Mouse (Mus musculus) ZHBTc4 (cell line): ENCODE data around the gene Hmox1.

ENCODE experiments used
- DNase-seq: peaks from one replicate; pipeline ENCODE4 v3.0.0-alpha.2; 2011; ENCODE audit warnings: low read depth, low spot score

The Hmox1 gene

DNA sequence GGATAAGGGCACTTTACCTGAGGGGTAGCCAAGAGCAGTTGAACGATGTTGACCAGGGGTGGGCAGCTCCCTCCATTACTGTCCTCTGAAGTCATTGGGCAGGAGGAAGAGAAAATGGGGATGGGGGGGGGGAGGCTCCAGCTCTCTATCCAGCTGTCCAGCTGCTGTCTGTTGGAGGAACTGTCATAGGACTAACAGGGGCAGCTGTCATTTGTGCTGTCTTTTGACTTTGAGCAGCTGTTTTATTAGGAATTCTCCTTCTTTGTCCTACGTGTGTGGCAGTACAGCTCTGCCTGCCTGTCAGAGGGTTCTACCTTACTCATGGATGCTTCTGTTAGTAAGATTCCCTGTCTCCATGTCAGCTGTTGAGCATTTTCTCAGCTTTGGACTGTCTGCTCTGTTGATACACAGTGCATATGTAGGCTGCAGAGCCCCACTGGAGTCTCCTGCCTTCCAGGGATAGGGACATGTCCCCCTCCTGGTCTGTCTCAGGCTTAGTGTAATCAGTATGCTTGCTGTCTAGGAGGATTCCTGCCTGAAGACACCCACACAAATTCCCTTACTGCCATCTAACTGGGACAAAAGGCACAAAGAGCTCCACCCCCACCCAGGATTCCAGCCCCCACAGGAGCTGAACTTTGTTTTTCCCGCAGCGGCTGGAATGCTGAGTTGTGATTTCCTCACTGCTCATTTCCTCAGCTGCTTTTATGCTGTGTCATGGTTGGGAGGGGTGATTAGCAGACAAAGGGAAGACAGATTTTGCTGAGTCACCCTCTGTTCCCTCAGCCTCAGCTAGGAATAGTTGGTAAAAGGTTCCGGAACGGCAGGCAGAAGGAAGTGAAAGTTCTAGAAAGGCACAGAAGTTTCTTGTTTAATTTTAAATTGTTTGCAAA, 4.2 kb upstream of the Hmox1 start:
- peak; percentile 95 for DNase-seq

DNA sequence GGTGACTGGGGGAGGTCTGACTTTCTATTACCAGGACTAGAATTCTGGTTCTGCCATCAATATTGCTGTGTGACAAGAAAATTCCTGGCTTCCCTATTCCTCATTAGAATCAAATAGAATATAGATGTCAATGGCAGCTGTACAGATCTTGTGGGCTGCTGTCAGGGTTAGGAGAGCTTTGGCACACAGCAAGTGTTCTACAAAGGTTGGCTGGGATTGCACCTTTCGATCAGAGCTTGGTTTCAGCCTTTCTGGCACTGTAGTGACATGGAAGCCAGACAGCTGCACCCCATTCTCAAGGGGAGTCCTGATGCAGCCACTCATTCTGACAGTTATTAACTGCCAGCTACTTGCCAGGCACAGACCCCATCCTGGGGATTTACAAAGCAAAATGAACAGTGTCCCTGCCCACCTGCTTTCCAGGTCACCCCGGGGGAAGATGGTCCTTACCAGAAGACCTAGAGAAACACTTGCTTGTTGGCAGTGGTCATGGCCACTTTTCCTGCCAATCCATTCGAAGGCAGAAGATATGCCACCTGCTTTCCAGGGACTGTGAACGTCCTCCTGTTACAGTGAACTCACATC, 2.5 kb upstream of the Hmox1 start:
- no peak for DNase-seq

DNA sequence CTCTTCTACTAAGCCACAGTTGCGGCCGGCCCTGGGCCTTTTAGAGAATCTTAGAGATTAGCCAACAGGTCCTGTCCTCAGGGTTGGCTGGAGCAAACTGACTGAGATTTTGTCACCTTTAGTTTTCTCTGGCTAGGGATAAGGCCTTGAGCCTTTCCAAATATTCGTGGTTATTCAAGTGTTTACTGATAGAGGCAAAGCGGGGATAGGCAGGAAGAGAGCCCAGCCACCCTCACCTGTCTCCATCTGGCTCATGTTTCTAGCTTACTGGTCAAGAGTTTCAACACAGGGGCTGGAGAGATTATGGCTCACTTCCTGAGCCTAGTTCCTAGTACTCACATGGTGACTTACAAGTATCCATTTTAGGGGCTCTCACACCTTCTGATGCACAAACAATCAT, 9.5 kb downstream of the Hmox1 start:
- DNase-seq = no peak

DNA sequence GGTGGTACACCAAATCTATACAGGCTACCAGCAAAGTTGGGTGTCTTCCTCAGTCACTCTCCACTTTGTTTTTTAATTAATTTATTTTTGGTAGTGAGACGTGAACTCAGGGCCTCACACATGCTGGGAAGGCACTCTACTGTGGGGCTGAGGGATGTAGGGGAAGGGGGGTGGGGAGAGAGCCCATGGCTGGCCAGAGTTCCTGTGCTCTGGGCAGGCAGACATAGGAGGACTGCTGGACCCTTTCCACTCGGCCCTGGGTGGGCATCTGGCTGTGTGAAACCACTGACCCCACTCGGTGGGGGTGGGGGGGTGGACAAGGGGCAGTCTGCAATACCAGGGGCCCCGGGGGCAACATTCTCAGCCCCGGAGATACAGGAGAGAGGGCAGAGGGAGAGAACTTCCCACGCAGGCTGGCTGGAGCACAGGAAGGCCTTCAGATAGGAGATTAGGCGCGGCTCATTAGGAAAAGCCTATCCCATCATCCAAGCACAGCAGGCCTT, 10.0 kb downstream of the Hmox1 start:
- no peak for DNase-seq

DNA sequence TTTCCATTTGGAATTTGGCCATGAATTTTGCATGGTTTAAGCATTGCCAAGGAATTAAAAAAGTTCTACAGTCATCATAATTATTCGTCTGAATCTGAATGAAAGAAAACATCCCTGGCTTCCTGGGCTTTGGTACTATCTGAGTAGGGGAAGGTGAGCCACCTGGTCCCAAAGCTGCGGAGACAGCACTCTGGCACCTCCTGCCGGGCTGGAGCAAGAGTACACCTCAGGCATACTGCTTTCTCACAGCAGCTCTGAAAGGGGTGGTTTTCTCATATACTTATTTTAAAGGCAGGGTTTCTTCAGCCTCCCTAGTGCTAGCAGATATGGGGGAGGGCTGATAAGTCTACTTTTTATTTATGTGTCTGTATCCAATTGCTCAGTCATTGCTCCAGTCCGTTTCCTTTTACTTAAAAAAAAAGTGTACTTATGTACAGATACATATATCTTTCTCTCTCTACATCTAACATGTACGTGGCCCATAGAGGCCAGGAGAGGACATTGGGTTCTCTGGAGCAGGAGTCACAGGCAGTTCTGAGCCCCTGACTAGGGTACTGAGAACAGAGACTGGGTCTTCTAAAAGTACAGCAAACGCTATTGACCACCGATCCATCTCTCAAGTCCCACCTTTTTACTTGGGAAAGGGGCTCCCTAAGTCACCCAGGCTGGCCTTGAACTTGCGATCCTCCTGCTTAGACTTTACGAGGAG, 15.3 kb downstream of the Hmox1 start:
- DNase-seq = peak; percentile 91

DNA sequence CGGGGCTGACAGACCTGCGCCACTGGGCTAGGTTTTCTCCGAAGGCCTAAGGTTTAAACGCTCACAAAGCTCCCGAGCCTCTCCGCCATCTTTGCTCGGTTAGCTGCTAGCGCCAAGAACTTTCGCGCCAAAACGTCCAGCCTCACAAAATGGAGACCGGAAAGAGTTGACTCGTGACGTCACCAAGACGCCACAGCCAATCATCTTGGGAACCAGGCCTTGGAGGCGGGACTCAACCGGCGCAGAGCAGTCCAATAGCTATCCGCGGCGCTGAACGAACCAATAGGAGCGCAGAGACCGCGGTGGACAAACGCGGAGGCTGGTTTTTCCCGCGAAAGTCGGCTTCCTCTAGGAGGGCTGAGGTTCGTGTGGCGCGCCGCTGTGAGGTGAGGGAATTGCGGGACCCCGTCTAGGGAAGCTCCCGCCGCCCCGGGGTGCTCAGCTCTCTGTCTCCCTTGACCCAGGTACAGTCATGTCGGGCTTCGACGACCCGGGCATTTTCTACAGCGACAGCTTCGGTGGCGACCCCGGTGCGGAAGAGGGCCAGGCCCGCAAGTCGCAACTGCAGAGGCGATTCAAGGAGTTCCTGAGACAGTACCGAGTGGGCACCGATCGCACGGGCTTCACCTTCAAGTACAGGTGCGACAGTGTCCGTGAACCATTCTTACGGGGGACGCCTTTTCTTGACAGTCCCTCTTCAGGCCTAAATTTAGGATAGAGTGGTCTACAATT, 16.0 kb downstream of the Hmox1 start, which contains the start of gene Mcm5:
TSS of gene Mcm5 (plus strand) at position 334 of the 732 bp plus-strand sequence.
- peak; percentile 100 for DNase-seq

DNA sequence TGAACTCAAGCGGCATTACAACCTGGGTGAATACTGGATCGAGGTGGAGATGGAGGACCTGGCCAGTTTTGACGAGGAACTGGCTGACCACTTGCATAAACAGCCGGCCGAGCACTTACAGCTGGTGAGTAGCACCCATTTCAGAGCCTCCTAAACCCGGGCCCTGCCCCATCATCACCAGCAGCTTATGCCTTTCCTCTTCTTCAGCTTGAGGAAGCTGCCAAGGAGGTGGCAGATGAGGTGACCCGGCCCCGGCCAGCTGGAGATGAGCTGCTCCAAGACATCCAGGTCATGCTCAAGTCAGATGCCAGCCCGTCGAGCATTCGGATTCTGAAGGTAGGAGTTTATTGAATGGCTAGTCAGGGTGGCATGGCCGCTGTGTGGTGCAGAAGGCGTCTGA, 16.7 kb downstream of the Hmox1 start:
- no peak for DNase-seq

DNA sequence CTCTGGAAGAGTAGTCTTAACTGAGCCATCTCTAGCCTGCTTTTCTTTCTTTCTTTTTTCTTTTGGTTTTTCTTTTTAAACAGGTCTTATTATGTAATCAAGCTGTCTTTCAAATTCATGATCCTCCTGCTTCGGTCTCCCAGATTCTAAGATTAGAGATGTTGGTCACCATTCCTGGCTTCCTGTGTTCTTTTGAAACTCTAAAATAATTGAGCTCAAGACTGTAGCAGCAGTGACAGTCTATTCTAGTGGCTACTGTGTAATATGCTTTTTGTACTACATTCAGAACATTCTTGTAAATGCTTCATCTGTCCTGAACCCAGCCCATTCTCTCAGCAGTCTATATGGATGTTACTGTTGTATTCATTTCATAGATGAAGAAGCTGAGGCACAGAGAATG, 25.1 kb downstream of the Hmox1 start:
- DNase-seq = no peak

DNA sequence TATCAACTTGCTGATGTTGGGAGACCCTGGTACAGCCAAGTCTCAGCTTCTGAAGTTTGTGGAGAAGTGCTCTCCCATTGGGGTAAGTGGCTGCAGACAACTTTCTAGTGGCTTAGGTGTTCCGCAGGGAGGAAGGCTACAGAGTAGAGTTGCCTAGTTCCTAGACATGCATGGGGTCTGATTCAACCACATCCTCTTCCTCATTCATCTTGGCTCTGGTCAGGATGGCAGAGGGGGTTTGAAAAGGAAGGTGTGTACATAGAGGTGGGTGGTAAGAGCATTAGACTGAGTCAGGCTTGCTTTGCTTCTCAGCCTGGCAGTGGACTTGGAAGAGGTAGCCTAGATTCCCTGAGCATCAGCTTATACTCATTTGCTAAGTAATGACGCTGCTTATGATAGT, 25.9 kb downstream of the Hmox1 start:
- DNase-seq = no peak

DNA sequence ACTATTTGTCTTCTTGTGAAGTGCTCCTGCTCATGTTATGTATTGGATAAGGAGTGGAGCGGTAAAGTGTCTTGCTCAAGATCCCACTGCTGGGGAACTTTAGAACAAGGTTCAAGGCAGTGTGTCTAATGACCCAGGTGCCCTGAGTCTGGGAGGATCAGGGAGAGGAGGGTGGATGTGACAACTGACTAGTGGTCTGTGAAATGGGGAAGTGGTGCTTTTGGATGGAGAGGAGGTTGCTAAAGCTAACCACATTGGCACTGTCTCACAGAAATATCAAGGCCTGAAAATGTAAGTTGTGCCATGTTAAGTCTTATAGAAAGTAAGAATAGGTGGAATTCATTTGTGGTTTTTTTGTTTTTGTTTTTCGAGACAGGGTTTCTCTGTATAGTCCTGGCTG, 26.3 kb downstream of the Hmox1 start:
- no peak for DNase-seq

DNA sequence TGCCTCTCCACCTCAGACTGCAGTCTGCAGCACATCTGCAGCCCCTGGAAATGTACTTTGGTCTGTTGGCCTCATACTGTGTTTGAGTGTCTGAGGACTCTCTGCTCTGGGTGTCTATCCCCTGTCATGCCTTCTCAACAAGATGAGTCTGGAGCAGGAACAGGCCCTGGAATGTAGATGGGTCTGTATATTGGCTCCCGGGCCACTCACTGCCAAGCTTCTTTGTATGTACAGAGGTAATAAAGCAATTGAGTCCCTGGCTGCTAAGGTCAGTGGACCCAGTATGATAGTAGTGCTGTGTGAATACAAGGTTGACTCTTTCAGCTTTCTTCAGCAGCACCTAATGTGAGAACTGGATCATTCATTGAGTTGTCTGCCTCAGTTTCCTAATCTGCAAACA, 34.0 kb downstream of the Hmox1 start:
- no peak for DNase-seq

DNA sequence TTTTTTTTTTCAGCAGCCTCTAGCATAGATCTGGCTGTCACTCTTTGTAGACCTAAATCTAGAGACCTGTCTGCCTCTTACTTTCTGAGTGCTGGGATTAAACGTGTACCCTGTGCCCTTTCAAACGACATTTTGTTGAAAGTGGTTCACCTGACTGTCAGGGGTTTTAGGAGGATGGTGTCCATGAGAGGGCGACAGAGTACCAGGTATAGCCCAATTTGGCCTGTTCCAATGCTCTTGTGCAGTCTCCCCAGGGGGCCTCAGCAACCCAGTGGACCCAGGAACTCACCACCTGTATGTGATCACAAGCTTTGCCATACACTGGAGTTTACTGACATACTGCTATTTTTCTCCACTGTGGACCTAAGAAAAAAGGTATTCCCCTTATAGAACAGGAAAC, 39.1 kb downstream of the Hmox1 start:
- peak; percentile 60 for DNase-seq

DNA sequence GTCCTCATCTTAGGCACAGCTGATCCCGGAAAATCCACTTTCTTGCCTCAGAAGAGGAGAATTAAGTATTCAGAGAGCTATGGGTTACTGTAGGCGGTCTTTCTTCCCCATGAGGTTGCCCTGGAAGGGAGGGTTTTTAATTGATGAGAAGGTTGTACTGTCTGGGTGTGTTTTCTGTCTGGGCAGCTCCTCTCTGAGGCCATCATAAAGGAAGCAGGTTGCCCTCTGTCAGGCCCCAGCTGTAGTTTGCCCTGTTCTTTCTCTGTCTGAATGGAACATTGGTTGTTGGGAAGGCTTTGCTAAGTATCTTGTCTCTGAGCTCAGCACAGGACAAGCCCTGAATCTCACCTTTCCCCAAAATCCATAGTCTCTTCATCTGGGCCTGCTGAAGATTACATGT, 40.0 kb downstream of the Hmox1 start:
- no peak for DNase-seq

DNA sequence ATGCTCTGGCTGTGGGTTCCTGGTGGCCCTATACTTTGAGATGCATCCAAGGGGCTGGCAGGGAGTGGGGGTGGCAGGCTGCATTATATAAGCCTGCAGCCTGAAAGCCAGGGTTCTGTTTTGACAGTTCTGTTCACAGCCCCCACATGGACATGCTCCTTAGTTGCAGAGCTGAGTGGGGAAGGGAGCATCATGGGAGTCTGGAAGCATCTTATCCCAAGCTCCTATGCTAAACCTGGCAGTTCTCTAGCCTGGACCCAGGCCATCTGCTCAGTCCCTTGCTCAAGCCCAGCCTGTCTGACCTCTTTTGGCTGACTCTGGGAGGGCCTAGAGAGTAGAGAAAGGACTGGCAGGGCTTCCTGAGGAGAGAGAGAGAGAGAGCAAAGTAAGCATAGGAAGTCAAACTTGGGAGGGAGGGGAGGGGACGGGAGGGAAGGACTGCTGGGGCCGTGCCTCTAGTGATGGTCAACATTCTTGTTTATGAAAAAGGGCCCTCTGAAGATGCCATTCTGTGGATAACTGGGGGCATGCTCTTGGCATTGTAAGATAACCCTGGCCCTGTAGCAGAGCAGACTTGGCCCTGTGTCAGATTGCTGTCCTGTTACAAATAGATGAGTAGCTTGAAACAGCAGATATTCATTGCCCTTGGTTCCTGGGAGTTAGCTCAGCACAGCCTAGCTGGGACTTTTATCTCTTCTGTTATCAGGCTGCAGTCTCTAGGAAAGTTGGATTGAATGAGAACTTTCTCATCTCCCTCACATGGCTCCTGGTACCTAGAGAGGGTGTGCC, 41.4 kb downstream of the Hmox1 start:
- no peak for DNase-seq

DNA sequence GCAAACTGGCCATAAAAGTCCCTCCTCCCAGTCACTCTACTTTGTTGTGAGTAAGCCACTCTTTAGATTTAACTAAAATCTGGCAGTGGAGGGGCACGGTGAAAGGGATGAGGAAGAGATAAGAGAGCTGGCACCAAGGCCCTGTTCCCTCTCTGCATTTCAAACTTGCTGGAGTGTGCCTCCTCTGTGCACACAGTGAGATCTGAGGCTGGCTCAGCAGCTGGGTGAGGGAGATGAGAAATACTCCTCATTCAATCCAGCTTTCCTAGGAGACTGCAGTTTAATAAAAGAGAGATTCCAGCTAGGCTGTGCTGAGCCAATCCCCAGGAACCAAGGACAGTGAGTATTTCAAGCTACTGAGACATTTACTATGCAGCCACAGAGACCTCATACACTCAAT, 42.3 kb downstream of the Hmox1 start:
- no peak for DNase-seq

DNA sequence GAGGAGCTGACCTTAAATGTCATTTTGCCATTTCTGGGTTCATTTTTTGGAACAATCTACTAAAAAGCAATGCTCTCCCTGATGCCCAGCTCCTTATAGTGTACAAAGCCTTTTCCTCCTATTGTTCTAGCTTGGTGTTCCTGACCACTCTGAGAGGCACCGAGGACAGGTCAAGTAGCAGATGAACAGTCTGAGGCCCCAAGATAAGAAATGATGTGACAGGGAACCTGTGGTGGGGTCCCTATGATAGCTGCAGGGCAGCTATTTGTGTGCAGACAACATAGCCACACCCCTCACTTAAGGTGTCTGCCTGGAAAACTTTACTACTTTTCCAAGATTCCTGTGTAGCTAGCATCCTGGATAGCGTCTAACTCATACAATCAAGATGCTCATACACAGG, 42.8 kb downstream of the Hmox1 start:
- no peak for DNase-seq

DNA sequence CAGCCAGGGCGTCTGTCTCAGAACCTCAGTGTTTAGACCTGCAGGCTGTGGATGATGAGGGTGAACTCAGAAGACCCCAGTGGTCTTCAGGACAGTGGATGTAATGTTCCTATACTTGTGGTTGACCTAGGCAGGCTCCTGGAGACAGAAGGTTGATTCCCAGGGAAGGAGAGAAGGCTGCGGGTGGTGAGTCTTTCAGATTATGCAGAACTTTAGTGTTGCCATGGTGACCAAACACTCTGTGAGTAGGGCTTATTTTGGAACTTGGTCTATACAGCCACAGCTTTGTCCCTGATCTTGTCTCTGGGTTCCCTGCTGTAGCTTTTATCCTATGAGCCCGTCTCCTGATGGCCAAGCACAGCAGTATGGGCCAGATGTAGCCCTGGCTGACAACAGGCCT, 44.1 kb downstream of the Hmox1 start:
- no peak for DNase-seq
